Mouse (Mus musculus): Measurements from ENCODE around the gene Igtp. TPM values are rescaled to one million over a fixed set of nuclear protein-coding genes. Genes with fewer than 3 reads are reported as not detected.

The Igtp gene
- polyA plus RNA-seq, 1 experiment, result 11.7 TPM

GRCm38 (mm10) chr11:58254411-58254810 lies 55.1 kb downstream of the Igtp start:
- TF ChIP-seq POLR2A (IDR thresholded peaks at IDR 0.05; ENCODE audit: low read depth, low read length) (no peak), CTCF (IDR thresholded peaks at IDR 0.05; ENCODE audit: borderline replicate concordance, insufficient read depth, low read length) (no peak)

More at GRCm38 (mm10) chr11:58254411-58254810, 55.1 kb downstream of the Igtp start:
- H3K4me3 ChIP-seq (ENCODE audit: insufficient read depth, low read length), result no peak overlapping the region
- H3K4me1 ChIP-seq (ENCODE audit: control insufficient read depth, insufficient read depth, low read length), result no peaks in the 10 kb centered on the region
- H3K27ac ChIP-seq (ENCODE audit: insufficient read depth, low read length), result no peak overlapping the region

Other genes with a start within 250 kb of the Igtp start
- 89.9 and 94.4 TPM in 2 replicates for gene Larp1, start 190.5 kb upstream of the Igtp start, polyA plus RNA-seq (2011; ENCODE audit: insufficient read length, low read depth, missing spikeins)
- not detected in 2 replicates for gene Gm12248, start 106.4 kb upstream of the Igtp start, polyA plus RNA-seq (2011; ENCODE audit: insufficient read length, low read depth, missing spikeins)
- gene Cnot8, start 95.4 kb upstream of the Igtp start, polyA plus RNA-seq (2011; ENCODE audit: insufficient read length, low read depth, missing spikeins), result 56.9 and 58.1 TPM in 2 replicates
- 16.1 and 18.3 TPM in 2 replicates for gene Gemin5, start 31.0 kb upstream of the Igtp start, polyA plus RNA-seq (2011; ENCODE audit: insufficient read length, low read depth, missing spikeins)
- gene Mrpl22, start 27.9 kb upstream of the Igtp start, polyA plus RNA-seq (2011; ENCODE audit: insufficient read length, low read depth, missing spikeins), result 46.8 and 51.6 TPM in 2 replicates
- 10.0 and 12.3 TPM in 2 replicates for gene Irgm2, start 62 bp downstream of the Igtp start, polyA plus RNA-seq (2011; ENCODE audit: insufficient read length, low read depth, missing spikeins)
- gene 4930438A08Rik, start 75.2 kb downstream of the Igtp start, polyA plus RNA-seq (2011; ENCODE audit: insufficient read length, low read depth, missing spikeins), result not detected in 2 replicates
- 10.3 and 11.6 TPM in 2 replicates for gene Zfp692, start 107.5 kb downstream of the Igtp start, polyA plus RNA-seq (2011; ENCODE audit: insufficient read length, low read depth, missing spikeins)
- 22.1 and 23.2 TPM in 2 replicates for gene Zfp672, start 130.8 kb downstream of the Igtp start, polyA plus RNA-seq (2011; ENCODE audit: insufficient read length, low read depth, missing spikeins)
- 21.5 and 25.1 TPM in 2 replicates for gene Sh3bp5l, start 131.2 kb downstream of the Igtp start, polyA plus RNA-seq (2011; ENCODE audit: insufficient read length, low read depth, missing spikeins)
- gene Lypd8, start 179.5 kb downstream of the Igtp start, polyA plus RNA-seq (2011; ENCODE audit: insufficient read length, low read depth, missing spikeins), result not detected in 2 replicates
- gene 1810065E05Rik, start 221.6 kb downstream of the Igtp start, polyA plus RNA-seq (2011; ENCODE audit: insufficient read length, low read depth, missing spikeins), result not detected in 2 replicates
- not detected in 2 replicates for gene Gm12253, start 233.0 kb downstream of the Igtp start, polyA plus RNA-seq (2011; ENCODE audit: insufficient read length, low read depth, missing spikeins)

All from embryonic fibroblast, embryonic 13.5 days (primary cell).